Mouse (Mus musculus) CH12.LX (cell line): ENCODE measurements around the gene Ankib1.
"Not testable (repeated sequence)": the region's sequence is repeated elsewhere in the genome, so short reads cannot be mapped to it uniquely, and the experiment has no call there.

Experiments used
- CHD1 ChIP-seq: IDR thresholded peaks from 2 replicates; pipeline ENCODE4 v1.6.1; 2012; ENCODE audit warnings: low read depth, low read length, improper control_type of control experiment, inconsistent platforms
- CTCF ChIP-seq, 2 experiments: IDR thresholded peaks in 1 of 2; conservative IDR thresholded peaks in 1 of 2; 2 replicates each; pipeline ENCODE4 v1.5.1; 2011 to 2012; ENCODE audit warnings: low read depth in 2 of 2, low read length in 2 of 2, improper control_type of control experiment in 1 of 2, inconsistent platforms in 1 of 2, mild to moderate bottlenecking in 1 of 2, moderate library complexity in 1 of 2
- EP300 ChIP-seq: IDR thresholded peaks from 2 replicates; pipeline ENCODE4 v1.6.1; 2011; ENCODE audit warnings: low read length, improper control_type of control experiment
- USF2 ChIP-seq: conservative IDR thresholded peaks from 2 replicates; pipeline ENCODE4 v1.6.1; 2011; ENCODE audit warnings: low read depth, low read length, improper control_type of control experiment

DNA sequence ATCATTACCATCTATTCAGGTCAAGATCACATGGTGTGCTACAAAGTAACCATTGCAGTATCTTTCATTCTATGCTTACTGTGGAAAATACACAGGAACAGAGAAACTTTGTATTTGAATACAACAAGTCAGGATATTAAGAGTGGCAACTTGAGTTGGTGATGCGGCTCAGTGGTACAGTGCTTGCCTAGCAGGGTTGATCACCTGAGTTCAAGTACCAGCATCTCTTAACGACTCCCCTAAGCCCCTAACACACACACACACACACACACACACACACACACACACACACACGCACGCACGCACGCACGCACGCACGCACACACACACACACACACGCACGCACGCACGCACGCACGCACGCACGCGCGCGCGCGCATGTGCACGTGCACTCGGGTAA lies 69.9 kb downstream of the Ankib1 start:
- TF ChIP-seq CTCF (conservative IDR thresholded peaks at IDR 0.05 in 1 of 2, IDR thresholded peaks at IDR 0.05 in 1 of 2; ENCODE audit: low read depth in 2 of 2, low read length in 2 of 2); USF2; EP300; CHD1: not testable (repeated sequence)
